Mouse (Mus musculus): Measurements from ENCODE around the gene Kcnk4.

DNA sequence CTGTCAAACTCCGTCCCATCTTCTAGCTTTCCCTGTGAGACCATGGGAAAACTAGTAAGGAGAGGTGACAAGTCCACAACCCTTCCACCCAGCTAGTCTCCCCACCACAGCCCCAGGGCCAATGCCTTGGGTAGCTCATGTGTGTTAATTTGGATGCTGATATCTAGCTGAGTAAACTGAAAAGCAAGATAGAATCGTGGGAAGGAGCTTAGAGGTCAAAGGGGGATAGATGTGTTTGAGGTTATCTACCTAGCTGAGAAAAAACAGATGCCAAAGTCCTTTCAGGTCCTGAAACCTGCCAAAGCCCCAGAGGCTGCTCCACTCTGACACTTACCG lies 44.3 kb upstream of the Kcnk4 start:
- no peak for TF ChIP-seq MAZ (IDR thresholded peaks at IDR 0.05; ENCODE audit: low read depth, low read length)
- TF ChIP-seq POLR2A (IDR thresholded peaks at IDR 0.05; ENCODE audit: low read depth, low read length): no peak
- no peak for TF ChIP-seq MEF2A (IDR thresholded peaks at IDR 0.05; ENCODE audit: borderline replicate concordance, low read depth, low read length)

Measured in CH12.LX (cell line).